In genomic region chr19:11349698-11350481, GRCm38 (mm10) we compare ENCODE assay signal across 10 mouse cellular contexts. TPM values are rescaled to one million over a fixed set of nuclear protein-coding genes. Genes with fewer than 3 reads are reported as not detected.
DNase-seq lines count a peak whose midpoint lies in the region; ATAC-seq lines count a peak whose summit lies in the region.
"Had no signal": no experiment of that assay in that cellular context is flagged by ENCODE, and none has a peak within 500 bp of the region (broad histone marks: within the 10 kb centered on the region; RNA-seq: fewer than 3 reads in every experiment).

No protein-coding gene starts in this region.

- H3K36me3 ChIP-seq in midbrain, embryonic 10.5 days, result no peaks in the 10 kb centered on the region
- H3K36me3 ChIP-seq in midbrain, embryonic 13.5 days, result no peaks in the 10 kb centered on the region
- H3K36me3 ChIP-seq: neural tube, embryonic 13.5 days had no signal

- no peak for ATAC-seq in midbrain, embryonic 13.5 days

- H3K4me1 ChIP-seq in midbrain, embryonic 10.5 days, result no peaks in the 10 kb centered on the region
- H3K4me1 ChIP-seq in midbrain, embryonic 13.5 days (replicated peaks), result no peaks in the 10 kb centered on the region
- H3K4me1 ChIP-seq: neural tube, embryonic 13.5 days had no signal

- H3K27me3 ChIP-seq in midbrain, embryonic 10.5 days (ENCODE audit: low read depth, poor library complexity, severe bottlenecking), result no peaks in the 10 kb centered on the region
- H3K27me3 ChIP-seq in midbrain, embryonic 13.5 days, result no peaks in the 10 kb centered on the region
- H3K27me3 ChIP-seq: neural tube, embryonic 13.5 days had no signal

- no peak overlapping the region for H3K4me2 ChIP-seq in midbrain, embryonic 13.5 days (replicated peaks)
- H3K4me2 ChIP-seq: neural tube, embryonic 13.5 days had no signal

- intact Hi-C loops in left cerebral cortex, postnatal 10 days (cut with DNase I), result loop anchor here (5.0 kb wide), 1 partner anchor 252 kb away; the partner anchor contains the start of gene Ms4a6d

- 64% methylated on average over 7 of the region's 7 CpGs for WGBS in midbrain, embryonic 10.5 days
- 63% methylated on average over 7 of the region's 7 CpGs for WGBS in midbrain, embryonic 13.5 days

- H3K9me3 ChIP-seq in midbrain, embryonic 10.5 days (replicated peaks), result no peaks in the 10 kb centered on the region
- H3K9me3 ChIP-seq in midbrain, embryonic 13.5 days, result no peaks in the 10 kb centered on the region
- H3K9me3 ChIP-seq: neural tube, embryonic 13.5 days had no signal

- H3K4me3 ChIP-seq in midbrain, embryonic 10.5 days, result no peak overlapping the region
- no peak overlapping the region for H3K4me3 ChIP-seq in midbrain, embryonic 13.5 days (replicated peaks)
- H3K4me3 ChIP-seq: neural tube, embryonic 13.5 days had no signal

- DNase-seq in midbrain, embryonic 10.5 days (ENCODE audit: low spot score), result peak; percentile 13
- DNase-seq in embryo, embryonic 10 days (ENCODE audit: low spot score), result peak; percentile 26
- DNase-seq in induced T-regulatory cell, adult 2 months (ENCODE audit: low read depth), result peak; percentile 22
- peak; percentile 5 to 21 for DNase-seq in left cerebral cortex, postnatal 10 days (ENCODE audit: extremely low spot score in 1 of 2, low spot score in 2 of 2)
- DNase-seq in adrenal gland, adult 8-10 months, result no peak
- no peak for DNase-seq in urinary bladder, adult 2 months (ENCODE audit: low spot score)

- no peak overlapping the region for H3K9ac ChIP-seq in midbrain, embryonic 13.5 days (replicated peaks)
- H3K9ac ChIP-seq: neural tube, embryonic 13.5 days had no signal

- no peak overlapping the region for H3K27ac ChIP-seq in midbrain, embryonic 10.5 days (replicated peaks)
- no peak overlapping the region for H3K27ac ChIP-seq in midbrain, embryonic 13.5 days
- H3K27ac ChIP-seq: neural tube, embryonic 13.5 days had no signal

RNA-seq across cellular contexts. Expression of gene Ms4a7, which starts 13.9 kb away (rescaled TPM):
- 0.37 and 0.89 TPM in 2 replicates for polyA plus RNA-seq in midbrain, embryonic 10.5 days (2016; fragmentation: Nextera tagmentation; extraction: Ambion mirVana)
- polyA plus RNA-seq in midbrain, embryonic 13.5 days (2015; fragmentation: Nextera tagmentation; extraction: Ambion mirVana), result 2.6 and 3.6 TPM in 2 replicates
- 1 to 10 TPM in 1 of 2 experiments, not detected in 1; 1.1 TPM for total RNA-seq in left cerebral cortex, postnatal 10 days (2021)
- total RNA-seq in adrenal gland, adult 8-10 months (2022), result 10 to 100 TPM in 2 of 4 experiments, 1 to 10 TPM in 2; 1.6 to 14.0 (median 7.6) TPM
- polyA plus RNA-seq in urinary bladder, adult 2 months (2012; rRNA removed), result 11.5 and 16.8 TPM in 2 replicates
- total RNA-seq: layer of hippocampus, postnatal 25 days had no signal

RNA-seq across cellular contexts. Expression of gene Ms4a4a, which starts 25.4 kb away (rescaled TPM):
- polyA plus RNA-seq in midbrain, embryonic 10.5 days (2016; fragmentation: Nextera tagmentation; extraction: Ambion mirVana), result 0.90 and 3.7 TPM in 2 replicates
- polyA plus RNA-seq in midbrain, embryonic 13.5 days (2015; fragmentation: Nextera tagmentation; extraction: Ambion mirVana), result 1.5 and 2.1 TPM in 2 replicates
- total RNA-seq in left cerebral cortex, postnatal 10 days (2021), result 1 to 10 TPM in 1 of 2 experiments, under 1 TPM in 1; 0.59 to 1.3 TPM
- 1 to 10 TPM; 3.0 to 8.9 (median 8.4) TPM for total RNA-seq in adrenal gland, adult 8-10 months (2022)
- polyA plus RNA-seq in urinary bladder, adult 2 months (2012; rRNA removed), result 3.4 and 3.8 TPM in 2 replicates
- total RNA-seq: common myeloid progenitor, adult 5-6 weeks had no signal

RNA-seq across cellular contexts. Expression of gene Ms4a14, which starts 35.6 kb away (rescaled TPM):
- not detected in 2 replicates for polyA plus RNA-seq in midbrain, embryonic 10.5 days (2016; fragmentation: Nextera tagmentation; extraction: Ambion mirVana)
- polyA plus RNA-seq in midbrain, embryonic 13.5 days (2015; fragmentation: Nextera tagmentation; extraction: Ambion mirVana), result not detected in 2 replicates
- not detected for total RNA-seq in left cerebral cortex, postnatal 10 days (2021)
- total RNA-seq in adrenal gland, adult 8-10 months (2022), result under 1 TPM; 0.07 to 0.43 (median 0.25) TPM
- polyA plus RNA-seq in urinary bladder, adult 2 months (2012; rRNA removed), result 1.6 and 2.0 TPM in 2 replicates
- total RNA-seq: common myeloid progenitor, adult 5-6 weeks; layer of hippocampus, postnatal 25 days had no signal

RNA-seq across cellular contexts. Expression of gene Ms4a4c, which starts 54.7 kb away (rescaled TPM):
- polyA plus RNA-seq in midbrain, embryonic 10.5 days (2016; fragmentation: Nextera tagmentation; extraction: Ambion mirVana), result 0.20 TPM in 1 of 2 replicates, not detected in the other
- not detected in 2 replicates for polyA plus RNA-seq in midbrain, embryonic 13.5 days (2015; fragmentation: Nextera tagmentation; extraction: Ambion mirVana)
- not detected for total RNA-seq in left cerebral cortex, postnatal 10 days (2021)
- total RNA-seq in adrenal gland, adult 8-10 months (2022), result 1 to 10 TPM in 2 of 4 experiments, under 1 TPM in 2; 0.40 to 3.5 (median 0.93) TPM
- polyA plus RNA-seq in urinary bladder, adult 2 months (2012; rRNA removed), result 1.5 and 2.5 TPM in 2 replicates
- total RNA-seq: layer of hippocampus, postnatal 25 days had no signal

Comparison
In these comparisons a context has a peak if more than half of its experiments do, and no peak if none do; other contexts are left out.
1. DNase-seq: peak in midbrain, embryonic 10.5 days (single experiment), embryo, embryonic 10 days (single experiment), induced T-regulatory cell, adult 2 months (single experiment) and left cerebral cortex, postnatal 10 days (2 of 2); none in adrenal gland, adult 8-10 months (single experiment) and urinary bladder, adult 2 months (single experiment).